Mouse (Mus musculus) thymus, postnatal 36 days (tissue): Measurements from ENCODE around the gene Cep68.
A peak's percentile ranks its signal among the peaks of the same experiment; 100 is the strongest.

Source experiments
- DNase-seq, 2 experiments: peaks; one replicate each; pipeline ENCODE4 v3.0.0; 2022; ENCODE audit warnings: mixed read lengths in 2 of 2

Gene Cep68

DNA sequence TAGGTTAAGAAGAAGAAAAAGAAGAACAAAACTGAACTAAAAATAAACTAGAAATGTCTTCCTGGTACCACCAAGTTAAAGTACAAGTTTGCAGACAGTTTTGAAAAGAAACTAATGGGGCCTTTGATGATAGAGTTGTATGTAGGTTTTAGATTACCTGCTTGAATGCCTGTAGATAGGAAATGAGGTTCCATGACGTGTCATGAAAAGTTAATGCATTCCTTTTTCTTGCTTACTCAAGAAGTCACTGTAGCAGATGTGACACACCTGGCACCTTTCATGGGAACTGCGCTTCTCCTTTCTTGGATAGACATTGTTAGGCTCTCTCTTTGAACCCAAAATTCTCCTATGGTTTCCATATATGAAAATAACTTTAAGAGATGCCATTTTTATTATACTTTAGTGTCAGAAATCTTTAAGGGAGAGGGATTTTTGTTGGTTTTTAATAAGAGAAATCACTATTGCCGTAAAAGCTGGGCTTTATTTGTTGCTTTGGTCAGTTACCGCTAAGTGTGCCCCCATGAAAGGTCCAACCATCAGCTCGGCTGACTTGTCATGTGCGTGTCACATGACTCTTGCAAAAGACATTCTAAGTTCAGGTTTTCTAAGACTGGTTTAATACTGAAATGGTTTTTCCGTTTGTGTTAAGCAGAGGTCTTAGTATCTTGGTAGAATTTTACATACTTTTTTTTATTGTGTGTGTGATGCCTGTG, 46.8 kb downstream of the Cep68 start:
- no peak for DNase-seq

- DNase-seq = peak in 1 of 2 experiments; percentile 58
These were observed 47.5 kb downstream of the Cep68 start for GRCm38 (mm10) chr11:20201661-20202101.

- peak; percentile 100 for DNase-seq
These were observed 48.3 kb downstream of the Cep68 start, which contains the start of gene Rab1a for GRCm38 (mm10) chr11:20200713-20201575. Rab1a (plus strand) TSS chr11:20201432.

- peak in 1 of 2 experiments; percentile 3 for DNase-seq
These were observed 56.0 kb downstream of the Cep68 start for GRCm38 (mm10) chr11:20193100-20193736.

- DNase-seq = no peak
These were observed 62.0 kb downstream of the Cep68 start for GRCm38 (mm10) chr11:20187271-20187670.
